Mouse (Mus musculus): ENCODE results near the gene Adcy10. TPM values are rescaled to one million over a fixed set of nuclear protein-coding genes. Genes with fewer than 3 reads are reported as not detected.
A peak's percentile ranks its signal among the peaks of the same experiment; 100 is the strongest.

The Adcy10 gene
- polyA plus RNA-seq, 1 experiment = not detected

DNA sequence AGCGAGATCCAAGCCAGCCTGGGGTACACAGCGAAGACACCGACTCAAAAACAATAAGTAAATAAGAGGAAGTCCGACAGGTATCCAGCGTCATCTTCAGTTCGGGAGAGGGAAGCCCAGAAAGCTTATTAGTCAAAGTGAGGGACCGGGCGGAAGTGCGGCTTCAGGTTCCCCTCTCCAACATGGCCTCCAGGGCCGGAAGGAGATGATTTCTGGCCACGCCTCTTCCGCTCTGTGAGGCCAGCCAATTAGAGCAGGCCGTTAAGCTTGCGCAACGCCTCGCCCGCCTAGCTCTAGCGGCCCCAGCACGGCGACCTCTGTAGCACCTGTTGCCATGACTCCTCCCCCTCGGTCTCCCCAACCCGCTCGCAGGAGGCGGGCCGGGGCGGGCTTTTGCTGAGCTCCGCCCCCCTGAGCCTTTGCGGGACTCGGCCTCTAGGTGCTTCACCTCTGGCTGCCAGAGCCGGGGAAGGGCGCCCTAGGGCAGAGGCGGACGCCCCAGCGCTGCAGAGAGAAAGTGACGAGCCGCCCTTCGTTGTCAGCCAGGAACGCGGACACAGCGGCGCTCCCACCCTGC lies 24.1 kb upstream of the Adcy10 start:
- under 1% methylated on average over 41 of the region's 41 CpGs for WGBS
- Histone ChIP-seq H3K4me3 (ENCODE audit: insufficient read depth, low read depth, low read length) (peak overlapping the region; percentile 83), H3K27ac (ENCODE audit: insufficient read depth, low read depth, low read length) (peak overlapping the region; percentile 89), H3K4me1 (ENCODE audit: control insufficient read depth, insufficient read depth, low read length) (peaks cover 2% of the 10 kb centered on the region; the same call in 1 of the 2 replicates)
- TF ChIP-seq CTCF (IDR thresholded peaks at IDR 0.05; ENCODE audit: insufficient read depth, low read depth, low read length) = peak; percentile 49
- peak; percentile 93 for TF ChIP-seq POLR2A (IDR thresholded peaks at IDR 0.05; ENCODE audit: insufficient read depth, low read depth, low read length)

DNA sequence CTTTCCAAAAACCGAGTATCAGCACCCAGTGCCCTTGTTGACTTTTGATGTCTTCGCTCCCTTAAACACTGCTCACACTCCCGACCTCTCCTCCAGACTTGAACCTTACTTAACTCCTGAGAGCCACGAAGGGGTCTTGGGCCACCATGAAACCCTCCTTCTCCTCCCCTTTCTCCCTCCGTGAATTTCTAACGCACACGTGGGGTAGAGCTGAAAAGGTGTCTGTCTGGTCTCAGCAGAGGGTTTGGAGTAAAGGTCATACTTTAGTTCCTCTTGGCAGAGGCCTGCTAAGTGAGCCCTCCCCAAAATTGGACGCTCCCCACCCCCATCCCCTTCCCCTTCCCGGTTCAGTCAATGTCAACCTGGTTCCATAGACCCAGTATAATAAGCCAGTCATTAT lies 23.3 kb upstream of the Adcy10 start:
- Histone ChIP-seq H3K4me3 (ENCODE audit: insufficient read depth, low read depth, low read length) (peak overlapping the region; percentile 83), H3K4me1 (ENCODE audit: control insufficient read depth, insufficient read depth, low read length) (peaks cover 2% of the 10 kb centered on the region; the same call in 1 of the 2 replicates), H3K27ac (ENCODE audit: insufficient read depth, low read depth, low read length) (peak overlapping the region; percentile 55)
- 5% methylated on average over 9 of the region's 9 CpGs for WGBS
- no peak for TF ChIP-seq POLR2A (IDR thresholded peaks at IDR 0.05; ENCODE audit: insufficient read depth, low read depth, low read length)
- TF ChIP-seq CTCF (IDR thresholded peaks at IDR 0.05; ENCODE audit: insufficient read depth, low read depth, low read length) = no peak

DNA sequence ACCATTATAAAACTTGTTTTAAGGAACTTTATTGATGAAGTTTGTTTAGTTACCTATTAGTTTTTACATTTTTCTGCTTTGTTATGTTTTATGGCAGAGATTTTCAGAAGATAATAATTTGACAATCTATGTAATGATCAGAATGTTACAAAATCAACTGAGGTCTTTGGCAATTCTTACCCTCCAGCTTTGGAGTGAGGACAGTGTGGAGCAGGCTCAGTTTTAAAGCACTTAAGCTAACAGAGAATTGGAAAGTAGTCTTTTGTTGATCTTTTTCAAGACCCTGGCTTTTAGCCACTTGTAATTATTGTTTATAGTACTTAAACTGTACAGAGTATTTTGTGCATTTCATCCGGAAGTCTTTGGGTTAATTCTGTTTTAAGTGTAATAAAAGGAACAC lies 22.1 kb upstream of the Adcy10 start:
- no peak overlapping the region for H3K4me3 ChIP-seq (ENCODE audit: insufficient read depth, low read depth, low read length)

DNA sequence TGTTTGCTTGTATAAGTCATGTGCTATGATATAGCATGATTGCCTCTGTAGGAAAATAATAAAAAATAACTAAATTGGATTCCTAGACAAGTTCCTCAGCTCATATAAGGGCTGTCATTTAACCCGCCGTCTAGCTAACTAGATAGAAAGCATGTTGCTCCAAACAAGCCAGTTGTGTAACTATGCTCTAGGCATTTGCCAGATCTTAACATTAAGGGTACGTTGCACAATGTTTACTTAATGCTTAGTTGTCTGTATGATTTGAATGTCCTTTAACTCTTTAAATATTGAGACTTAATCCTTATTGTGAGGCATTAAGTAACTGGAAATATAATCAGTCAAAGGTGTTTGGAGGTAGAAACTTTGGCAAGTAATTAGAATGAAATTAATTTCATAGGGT lies 20.4 kb upstream of the Adcy10 start:
- Histone ChIP-seq H3K27ac (ENCODE audit: insufficient read depth, low read depth, low read length) (no peak overlapping the region), H3K4me3 (ENCODE audit: insufficient read depth, low read depth, low read length) (no peak overlapping the region), H3K4me1 (ENCODE audit: control insufficient read depth, insufficient read depth, low read length) (peaks cover 2% of the 10 kb centered on the region; the same call in 1 of the 2 replicates)
- TF ChIP-seq POLR2A (IDR thresholded peaks at IDR 0.05; ENCODE audit: insufficient read depth, low read depth, low read length) (no peak), CTCF (IDR thresholded peaks at IDR 0.05; ENCODE audit: insufficient read depth, low read depth, low read length) (no peak)
- 92% methylated on average over 3 of the region's 3 CpGs for WGBS

More for the DNA sequence above, 22.1 kb upstream of the Adcy10 start:
- Histone ChIP-seq H3K27ac (ENCODE audit: insufficient read depth, low read depth, low read length) (no peak overlapping the region), H3K4me1 (ENCODE audit: control insufficient read depth, insufficient read depth, low read length) (peaks cover 2% of the 10 kb centered on the region; the same call in 1 of the 2 replicates)
- TF ChIP-seq CTCF (IDR thresholded peaks at IDR 0.05; ENCODE audit: insufficient read depth, low read depth, low read length) = no peak
- no peak for TF ChIP-seq POLR2A (IDR thresholded peaks at IDR 0.05; ENCODE audit: insufficient read depth, low read depth, low read length)
- 23% methylated on average over 1 of the region's 1 CpGs for WGBS

DNA sequence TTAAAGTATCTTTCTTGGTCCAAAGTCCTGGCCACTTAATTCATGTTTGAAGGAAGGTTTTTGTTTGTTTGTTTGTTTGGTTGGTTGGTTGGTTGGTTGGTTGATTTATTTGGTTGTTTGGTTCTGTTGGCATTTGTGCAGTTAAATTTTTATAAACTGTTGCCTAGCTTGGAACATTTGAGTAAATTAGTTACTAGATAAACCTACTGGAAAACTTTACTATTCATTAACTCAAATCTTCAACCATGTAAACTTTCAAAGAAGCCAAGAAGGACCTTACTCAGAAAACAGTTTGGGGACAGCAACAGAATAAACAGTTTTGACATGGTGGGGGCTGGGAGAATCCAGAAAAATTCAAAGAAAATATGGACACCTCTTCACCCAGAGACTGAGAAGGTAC lies 16.0 kb upstream of the Adcy10 start:
- TF ChIP-seq CTCF (IDR thresholded peaks at IDR 0.05; ENCODE audit: insufficient read depth, low read depth, low read length) = no peak
- TF ChIP-seq POLR2A (IDR thresholded peaks at IDR 0.05; ENCODE audit: insufficient read depth, low read depth, low read length) = no peak
- Histone ChIP-seq H3K4me3 (ENCODE audit: insufficient read depth, low read depth, low read length) (no peak overlapping the region), H3K4me1 (ENCODE audit: control insufficient read depth, insufficient read depth, low read length) (no peaks in the 10 kb centered on the region), H3K27ac (ENCODE audit: insufficient read depth, low read depth, low read length) (no peak overlapping the region)

DNA sequence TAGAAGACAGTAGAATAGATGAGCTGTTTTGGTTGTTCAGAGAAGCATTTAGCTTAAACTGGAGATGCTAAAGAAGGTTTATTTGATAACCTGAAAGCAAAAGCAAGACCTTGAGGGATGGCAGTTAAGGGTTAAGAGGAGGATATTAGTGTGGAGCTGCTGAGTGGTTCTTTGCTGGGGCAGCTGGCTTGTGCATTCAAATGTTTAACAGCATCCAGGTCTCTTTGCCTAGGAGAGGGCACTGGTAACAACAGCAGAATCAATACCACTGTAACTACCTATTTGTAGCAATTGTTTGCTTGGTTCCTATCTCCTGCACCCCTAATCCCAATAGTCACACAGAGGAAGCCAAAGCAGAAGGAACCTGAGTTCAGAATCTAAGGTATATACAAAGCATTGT lies 15.3 kb upstream of the Adcy10 start:
- no peak overlapping the region for H3K27ac ChIP-seq (ENCODE audit: insufficient read depth, low read depth, low read length)
- TF ChIP-seq POLR2A (IDR thresholded peaks at IDR 0.05; ENCODE audit: insufficient read depth, low read depth, low read length) = no peak
- no peak for TF ChIP-seq CTCF (IDR thresholded peaks at IDR 0.05; ENCODE audit: insufficient read depth, low read depth, low read length)

DNA sequence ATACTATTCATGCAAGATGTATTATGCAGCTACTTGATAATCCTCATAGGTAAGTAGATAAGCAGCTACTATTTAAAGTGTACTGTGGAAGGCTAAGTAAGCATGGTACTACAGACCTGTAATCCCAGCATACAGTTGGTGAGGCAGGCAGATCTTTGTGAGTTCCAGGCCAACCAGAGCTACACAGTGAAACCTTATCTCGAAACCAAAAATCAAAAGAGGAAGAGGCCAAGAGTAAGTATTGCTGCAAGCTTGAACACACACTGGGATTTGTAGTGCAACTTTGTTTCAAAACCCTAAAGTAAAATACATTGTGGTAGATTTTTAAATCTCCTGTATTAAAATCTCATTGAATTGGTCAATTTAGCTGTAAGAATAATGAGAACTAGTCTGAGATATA lies 13.5 kb upstream of the Adcy10 start:
- Histone ChIP-seq H3K4me1 (ENCODE audit: control insufficient read depth, insufficient read depth, low read length) (no peaks in the 10 kb centered on the region), H3K4me3 (ENCODE audit: insufficient read depth, low read depth, low read length) (no peak overlapping the region), H3K27ac (ENCODE audit: insufficient read depth, low read depth, low read length) (no peak overlapping the region)
- TF ChIP-seq POLR2A (IDR thresholded peaks at IDR 0.05; ENCODE audit: insufficient read depth, low read depth, low read length) (no peak), CTCF (IDR thresholded peaks at IDR 0.05; ENCODE audit: insufficient read depth, low read depth, low read length) (no peak)
- 93% methylated on average over 1 of the region's 1 CpGs for WGBS

More for the DNA sequence above, 15.3 kb upstream of the Adcy10 start:
- no peaks in the 10 kb centered on the region for H3K4me1 ChIP-seq (ENCODE audit: control insufficient read depth, insufficient read depth, low read length)
- no peak overlapping the region for H3K4me3 ChIP-seq (ENCODE audit: insufficient read depth, low read depth, low read length)

DNA sequence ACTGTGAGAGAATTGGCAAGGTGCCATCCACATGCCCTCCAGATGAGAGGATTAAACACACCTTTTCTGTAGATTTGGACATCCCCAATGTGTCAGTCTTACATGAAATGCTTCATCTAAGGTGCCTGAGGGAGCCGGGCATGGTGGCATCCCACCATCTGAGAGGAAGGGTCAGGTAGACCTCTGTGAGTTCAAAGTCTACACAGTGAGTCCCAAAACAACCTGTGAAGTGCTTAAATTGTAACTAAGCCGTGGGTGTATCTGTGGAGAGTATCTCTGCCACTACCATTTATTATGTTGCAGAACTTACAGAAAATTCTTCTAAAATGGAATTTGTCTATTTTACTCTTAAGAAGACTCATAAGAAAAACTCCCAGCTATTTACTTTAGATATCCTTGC lies 1.1 kb downstream of the Adcy10 start:
- 92% methylated on average over 2 of the region's 2 CpGs for WGBS
- Histone ChIP-seq H3K4me3 (ENCODE audit: insufficient read depth, low read depth, low read length) (no peak overlapping the region), H3K4me1 (ENCODE audit: control insufficient read depth, insufficient read depth, low read length) (no peaks in the 10 kb centered on the region), H3K27ac (ENCODE audit: insufficient read depth, low read depth, low read length) (no peak overlapping the region)
- TF ChIP-seq CTCF (IDR thresholded peaks at IDR 0.05; ENCODE audit: insufficient read depth, low read depth, low read length) (no peak), POLR2A (IDR thresholded peaks at IDR 0.05; ENCODE audit: insufficient read depth, low read depth, low read length) (no peak)

DNA sequence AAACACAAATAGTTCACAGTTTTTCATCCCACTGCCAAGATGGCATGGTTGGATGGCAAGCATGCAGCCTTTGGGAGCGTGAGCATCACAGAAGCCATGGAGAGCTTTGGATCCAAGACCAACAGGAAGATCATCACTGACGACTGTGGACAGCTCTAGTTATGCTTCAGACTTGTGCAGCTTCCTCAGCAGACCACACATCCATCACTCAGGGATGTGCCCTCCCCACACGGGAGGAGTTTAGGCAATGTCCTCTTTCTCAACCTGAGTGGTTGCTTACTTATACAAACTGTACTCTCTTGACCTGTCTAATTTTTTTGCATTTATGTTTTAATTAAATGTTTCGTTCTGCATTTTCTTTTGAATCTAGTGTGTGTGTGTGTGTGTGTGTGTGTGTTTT lies 4.2 kb downstream of the Adcy10 start:
- TF ChIP-seq POLR2A (IDR thresholded peaks at IDR 0.05; ENCODE audit: insufficient read depth, low read depth, low read length) (no peak), CTCF (IDR thresholded peaks at IDR 0.05; ENCODE audit: insufficient read depth, low read depth, low read length) (no peak)
- WGBS = 93% methylated on average over 4 of the region's 4 CpGs
- Histone ChIP-seq H3K27ac (ENCODE audit: insufficient read depth, low read depth, low read length) (no peak overlapping the region), H3K4me1 (ENCODE audit: control insufficient read depth, insufficient read depth, low read length) (no peaks in the 10 kb centered on the region), H3K4me3 (ENCODE audit: insufficient read depth, low read depth, low read length) (no peak overlapping the region)

DNA sequence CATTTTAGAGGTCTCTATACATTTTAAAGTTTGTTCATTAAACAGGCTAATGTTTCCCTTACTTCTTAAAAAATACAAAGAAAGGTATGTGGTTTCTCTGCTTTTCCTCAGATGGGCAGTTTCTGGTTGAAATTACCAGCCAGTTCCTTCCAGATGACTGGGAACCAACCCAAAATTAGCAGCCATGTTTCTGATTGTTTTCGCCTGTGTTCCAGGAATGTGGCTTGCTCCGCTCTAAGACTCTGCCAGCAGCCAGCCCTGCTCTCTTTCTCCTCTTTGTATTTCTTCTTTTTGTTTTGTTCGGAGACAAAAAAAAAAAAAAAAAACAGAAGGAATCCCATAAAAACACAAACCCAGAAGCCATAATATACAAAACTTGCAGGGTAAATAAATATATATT lies 13.9 kb downstream of the Adcy10 start:
- Histone ChIP-seq H3K27ac (ENCODE audit: insufficient read depth, low read depth, low read length) (no peak overlapping the region), H3K4me1 (ENCODE audit: control insufficient read depth, insufficient read depth, low read length) (no peaks in the 10 kb centered on the region), H3K4me3 (ENCODE audit: insufficient read depth, low read depth, low read length) (no peak overlapping the region)
- no peak for TF ChIP-seq CTCF (IDR thresholded peaks at IDR 0.05; ENCODE audit: insufficient read depth, low read depth, low read length)
- WGBS = 35% methylated on average over 3 of the region's 3 CpGs
